Mouse (Mus musculus): ENCODE results near the gene Atg16l1. TPM values are rescaled to one million over a fixed set of nuclear protein-coding genes. Genes with fewer than 3 reads are reported as not detected.
A peak's percentile ranks its signal among the peaks of the same experiment; 100 is the strongest.

Gene Atg16l1
- total RNA-seq, 2 experiments from 2014 or later = 14.2 to 14.9 TPM

GRCm38 (mm10) chr1:87766233-87766632, 10.6 kb downstream of the Atg16l1 start:
- intact Hi-C loops (cut with DNase I; ENCODE audit: low total_unique reads) = loop anchor here (5.0 kb wide), 1 partner anchor 156 kb away; no protein-coding TSS in a partner anchor
- DNase-seq = no peak

- no peak for DNase-seq
- intact Hi-C loops (cut with DNase I; ENCODE audit: low total_unique reads) = loop anchor here (5.0 kb wide), 1 partner anchor 153 kb away; no protein-coding TSS in a partner anchor
These were observed 13.6 kb downstream of the Atg16l1 start for GRCm38 (mm10) chr1:87769263-87769662.

- intact Hi-C loops (cut with DNase I; ENCODE audit: low total_unique reads) = no loop called here
- no peak for DNase-seq
These were observed 14.8 kb downstream of the Atg16l1 start for GRCm38 (mm10) chr1:87770486-87770885.

- DNase-seq = no peak
- intact Hi-C loops (cut with DNase I; ENCODE audit: low total_unique reads) = no loop called here
These were observed 16.1 kb downstream of the Atg16l1 start for GRCm38 (mm10) chr1:87771724-87772123.

- intact Hi-C loops (cut with DNase I; ENCODE audit: low total_unique reads) = no loop called here
These were observed 17.7 kb downstream of the Atg16l1 start for GRCm38 (mm10) chr1:87773336-87773735.

GRCm38 (mm10) chr1:87774845-87775244, 19.2 kb downstream of the Atg16l1 start:
- intact Hi-C loops (cut with DNase I; ENCODE audit: low total_unique reads) = no loop called here
- DNase-seq = no peak

More at GRCm38 (mm10) chr1:87773336-87773735, 17.7 kb downstream of the Atg16l1 start:
- DNase-seq = no peak

- DNase-seq = no peak
- intact Hi-C loops (cut with DNase I; ENCODE audit: low total_unique reads) = no loop called here
These were observed 23.6 kb downstream of the Atg16l1 start for GRCm38 (mm10) chr1:87779204-87779785.

- intact Hi-C loops (cut with DNase I; ENCODE audit: low total_unique reads) = no loop called here
- peak; percentile 15 for DNase-seq
These were observed 30.0 kb downstream of the Atg16l1 start for GRCm38 (mm10) chr1:87785703-87786102.

GRCm38 (mm10) chr1:87786251-87786650, 30.6 kb downstream of the Atg16l1 start:
- intact Hi-C loops (cut with DNase I; ENCODE audit: low total_unique reads) = no loop called here
- DNase-seq = peak; percentile 75

- DNase-seq = no peak
- intact Hi-C loops (cut with DNase I; ENCODE audit: low total_unique reads) = loop anchor here (5.0 kb wide), 1 partner anchor 133 kb away; no protein-coding TSS in a partner anchor
These were observed 34.0 kb downstream of the Atg16l1 start for GRCm38 (mm10) chr1:87789665-87790064.

GRCm38 (mm10) chr1:87792438-87793137, 36.9 kb downstream of the Atg16l1 start:
- intact Hi-C loops (cut with DNase I; ENCODE audit: low total_unique reads) = loop anchor here (5.0 kb wide), 1 partner anchor 130 kb away; no protein-coding TSS in a partner anchor

GRCm38 (mm10) chr1:87793138-87793449, 37.4 kb downstream of the Atg16l1 start:
- intact Hi-C loops (cut with DNase I; ENCODE audit: low total_unique reads) = loop anchor here (5.0 kb wide), 1 partner anchor 129 kb away; no protein-coding TSS in a partner anchor
- no peak for DNase-seq

More at GRCm38 (mm10) chr1:87792438-87793137, 36.9 kb downstream of the Atg16l1 start:
- no peak for DNase-seq

GRCm38 (mm10) chr1:87797702-87798101, 42.0 kb downstream of the Atg16l1 start:
- intact Hi-C loops (cut with DNase I; ENCODE audit: low total_unique reads) = no loop called here
- DNase-seq = no peak

- intact Hi-C loops (cut with DNase I; ENCODE audit: low total_unique reads) = no loop called here
- no peak for DNase-seq
These were observed 42.6 kb downstream of the Atg16l1 start for GRCm38 (mm10) chr1:87798306-87798705.

GRCm38 (mm10) chr1:87803576-87803975, 47.9 kb downstream of the Atg16l1 start, which contains the start of gene Sag:
TSS of gene Sag (plus strand) at chr1:87803680.
- intact Hi-C loops (cut with DNase I; ENCODE audit: low total_unique reads) = no loop called here
- DNase-seq = no peak

GRCm38 (mm10) chr1:87807751-87808150, 52.1 kb downstream of the Atg16l1 start:
- no peak for DNase-seq
- intact Hi-C loops (cut with DNase I; ENCODE audit: low total_unique reads) = no loop called here

- intact Hi-C loops (cut with DNase I; ENCODE audit: low total_unique reads) = no loop called here
These were observed 55.7 kb downstream of the Atg16l1 start for GRCm38 (mm10) chr1:87811391-87811790.

GRCm38 (mm10) chr1:87812061-87812460, 56.4 kb downstream of the Atg16l1 start:
- DNase-seq = no peak
- intact Hi-C loops (cut with DNase I; ENCODE audit: low total_unique reads) = no loop called here

More at GRCm38 (mm10) chr1:87811391-87811790, 55.7 kb downstream of the Atg16l1 start:
- no peak for DNase-seq

GRCm38 (mm10) chr1:87813155-87813554, 57.5 kb downstream of the Atg16l1 start:
- intact Hi-C loops (cut with DNase I; ENCODE audit: low total_unique reads) = no loop called here

GRCm38 (mm10) chr1:87813681-87814080, 58.0 kb downstream of the Atg16l1 start:
- no peak for DNase-seq
- intact Hi-C loops (cut with DNase I; ENCODE audit: low total_unique reads) = no loop called here

More at GRCm38 (mm10) chr1:87813155-87813554, 57.5 kb downstream of the Atg16l1 start:
- no peak for DNase-seq

Measured in gastrocnemius, postnatal 14 days (tissue).